Mouse (Mus musculus) spleen, adult 2 months (tissue): ENCODE data around the gene Leng8. TPM values are rescaled to one million over a fixed set of nuclear protein-coding genes. Genes with fewer than 3 reads are reported as not detected.
A peak's percentile ranks its signal among the peaks of the same experiment; 100 is the strongest.

Source experiments
- DNase-seq, 2 experiments: peaks; one replicate each; pipeline versions ENCODE4 v3.0.0 to v3.0.0-alpha.2; 2012 to 2021; ENCODE audit warnings: low spot score in 2 of 2, low read depth in 1 of 2
- H3K27ac ChIP-seq: fragments of 200-500 bp; 2 replicates; pipeline ENCODE4 v1.5.1; 2012; ENCODE audit warnings: low read length, inconsistent platforms; ENCODE audit not compliant: insufficient read depth
- H3K27me3 ChIP-seq: fragments of 200-500 bp; 2 replicates; pipeline ENCODE4 v1.6.1; 2012; ENCODE audit warnings: mild to moderate bottlenecking, moderate library complexity, low read length, inconsistent platforms; ENCODE audit not compliant: control insufficient read depth, insufficient read depth
- H3K36me3 ChIP-seq: fragments of 200-500 bp; 2 replicates; pipeline ENCODE4 v1.6.1; 2012; ENCODE audit warnings: mild to moderate bottlenecking, low read length, inconsistent platforms; ENCODE audit not compliant: control insufficient read depth, insufficient read depth
- H3K4me1 ChIP-seq: fragments of 200-500 bp; 2 replicates; pipeline ENCODE4 v1.6.1; 2011; ENCODE audit warnings: inconsistent platforms; ENCODE audit not compliant: control insufficient read depth, insufficient read depth, insufficient read length
- H3K4me3 ChIP-seq: fragments of 200-500 bp; 2 replicates; pipeline ENCODE4 v1.5.1; 2011; ENCODE audit warnings: mild to moderate bottlenecking, inconsistent platforms; ENCODE audit not compliant: insufficient read depth, insufficient read length; ENCODE audit errors: extremely low read depth
- CTCF ChIP-seq: fragments of 200-500 bp; IDR thresholded peaks from 2 replicates; pipeline ENCODE4 v1.5.1; 2011; ENCODE audit warnings: mild to moderate bottlenecking, inconsistent platforms; ENCODE audit not compliant: insufficient read depth, insufficient read length, insufficient replicate concordance; ENCODE audit errors: extremely low read depth
- POLR2A ChIP-seq: fragments of 200-500 bp; IDR thresholded peaks from 2 replicates; pipeline ENCODE4 v1.6.1; 2011; ENCODE audit warnings: low read depth, low read length, inconsistent platforms
- WGBS: fragments of 180-500 bp; shearing (Covaris S2); methylation state at CpG from one replicate; pipeline ENCODE4 v1.1.7; 2018; 5-methylcytosine and 5-hydroxymethylcytosine counted together
- polyA plus RNA-seq: library from polyadenylated mRNA; depleted of rRNA; stranded (reverse); fragments of >200 nt; gene quantifications from 2 replicates; pipeline ENCODE4 v1.2.3, GENCODE M21; 2012; rRNA removed

Leng8 gene
- 420 and 586 TPM in 2 replicates for polyA plus RNA-seq

- under 1% methylated on average over 69 of the region's 78 CpGs for WGBS
- peak; percentile 99 for DNase-seq
- Histone ChIP-seq H3K27me3 (no peaks in the 10 kb centered on the region), H3K4me3 (peak within 1 kb of the TSS; percentile 89), H3K4me1 (peaks cover 3% of the 10 kb centered on the region; the same call in 1 of the 2 replicates), H3K36me3 (peaks cover 22% of the 10 kb centered on the region), H3K27ac (peak within 1 kb of the TSS; percentile 98)
- peak; percentile 95 for TF ChIP-seq POLR2A
- no peak for TF ChIP-seq CTCF
These were observed at the start of gene Leng8 for GRCm38 (mm10) chr7:4136771-4137531. Gene Leng8, plus strand, starts transcription at chr7:4137039.

- no peak for TF ChIP-seq CTCF
- no peak for TF ChIP-seq POLR2A
- 28% methylated on average over 4 of the region's 4 CpGs for WGBS
- Histone ChIP-seq H3K27ac (peak overlapping the region; percentile 64), H3K4me1 (peaks cover 22% of the 10 kb centered on the region), H3K4me3 (no peak overlapping the region), H3K27me3 (no peaks in the 10 kb centered on the region), H3K36me3 (no peaks in the 10 kb centered on the region)
- DNase-seq: no peak
These were observed 49.5 kb upstream of the Leng8 start for GRCm38 (mm10) chr7:4087238-4087895.

GRCm38 (mm10) chr7:4087896-4088480, 48.9 kb upstream of the Leng8 start:
- 84% methylated on average over 6 of the region's 6 CpGs for WGBS
- no peaks in the 10 kb centered on the region for H3K27me3 ChIP-seq

GRCm38 (mm10) chr7:4088679-4089078, 48.2 kb upstream of the Leng8 start:
- Histone ChIP-seq H3K27me3 (no peaks in the 10 kb centered on the region), H3K4me1 (peaks cover 15% of the 10 kb centered on the region), H3K4me3 (no peak overlapping the region), H3K36me3 (no peaks in the 10 kb centered on the region), H3K27ac (no peak overlapping the region)
- WGBS: 77% methylated on average over 2 of the region's 2 CpGs
- TF ChIP-seq CTCF (no peak), POLR2A (no peak)
- DNase-seq: no peak

More at GRCm38 (mm10) chr7:4087896-4088480, 48.9 kb upstream of the Leng8 start:
- no peak for DNase-seq
- peaks cover 21% of the 10 kb centered on the region for H3K4me1 ChIP-seq
- peak overlapping the region; percentile 64; the same call in 1 of the 2 replicates for H3K27ac ChIP-seq
- no peak for TF ChIP-seq CTCF
- no peak for TF ChIP-seq POLR2A
- no peaks in the 10 kb centered on the region for H3K36me3 ChIP-seq
- H3K4me3 ChIP-seq: no peak overlapping the region

GRCm38 (mm10) chr7:4091170-4091569, 45.7 kb upstream of the Leng8 start:
- Histone ChIP-seq H3K27ac (no peak overlapping the region), H3K27me3 (no peaks in the 10 kb centered on the region), H3K4me1 (peaks cover 10% of the 10 kb centered on the region), H3K4me3 (no peak overlapping the region), H3K36me3 (no peaks in the 10 kb centered on the region)
- TF ChIP-seq POLR2A: no peak
- TF ChIP-seq CTCF: no peak
- WGBS: 47% methylated on average over 8 of the region's 8 CpGs
- DNase-seq: peak in 1 of 2 experiments; percentile 46

- no peaks in the 10 kb centered on the region for H3K4me1 ChIP-seq
- H3K4me3 ChIP-seq: no peak overlapping the region
- no peak overlapping the region for H3K27ac ChIP-seq
- no peaks in the 10 kb centered on the region for H3K36me3 ChIP-seq
- no peak for DNase-seq
- WGBS: 81% methylated on average over 2 of the region's 2 CpGs
- no peaks in the 10 kb centered on the region for H3K27me3 ChIP-seq
- TF ChIP-seq CTCF (no peak), POLR2A (no peak)
These were observed 38.5 kb upstream of the Leng8 start for GRCm38 (mm10) chr7:4098301-4098700.
